Mouse (Mus musculus) lung, postnatal 0 days (tissue): ENCODE data around the gene Psmb9.

ENCODE experiments used
- CTCF ChIP-seq: IDR thresholded peaks from 2 replicates; pipeline ENCODE4 v1.5.1; 2016; ENCODE audit warnings: antibody characterized with exemption, mild to moderate bottlenecking
- EP300 ChIP-seq: IDR thresholded peaks from 2 replicates; pipeline ENCODE4 v1.6.1; 2016; ENCODE audit warnings: antibody characterized with exemption, mild to moderate bottlenecking, control low read depth

- TF ChIP-seq EP300 (no peak), CTCF (peak; percentile 93)
These were observed 16.6 kb downstream of the Psmb9 start for GRCm38 (mm10) chr17:34170877-34171498.
